Mouse (Mus musculus): ENCODE measurements around the gene Ppp1r12b. TPM values are rescaled to one million over a fixed set of nuclear protein-coding genes. Genes with fewer than 3 reads are reported as not detected.

Gene Ppp1r12b
- total RNA-seq, 2 experiments from 2014 or later = 152 to 171 TPM

DNA sequence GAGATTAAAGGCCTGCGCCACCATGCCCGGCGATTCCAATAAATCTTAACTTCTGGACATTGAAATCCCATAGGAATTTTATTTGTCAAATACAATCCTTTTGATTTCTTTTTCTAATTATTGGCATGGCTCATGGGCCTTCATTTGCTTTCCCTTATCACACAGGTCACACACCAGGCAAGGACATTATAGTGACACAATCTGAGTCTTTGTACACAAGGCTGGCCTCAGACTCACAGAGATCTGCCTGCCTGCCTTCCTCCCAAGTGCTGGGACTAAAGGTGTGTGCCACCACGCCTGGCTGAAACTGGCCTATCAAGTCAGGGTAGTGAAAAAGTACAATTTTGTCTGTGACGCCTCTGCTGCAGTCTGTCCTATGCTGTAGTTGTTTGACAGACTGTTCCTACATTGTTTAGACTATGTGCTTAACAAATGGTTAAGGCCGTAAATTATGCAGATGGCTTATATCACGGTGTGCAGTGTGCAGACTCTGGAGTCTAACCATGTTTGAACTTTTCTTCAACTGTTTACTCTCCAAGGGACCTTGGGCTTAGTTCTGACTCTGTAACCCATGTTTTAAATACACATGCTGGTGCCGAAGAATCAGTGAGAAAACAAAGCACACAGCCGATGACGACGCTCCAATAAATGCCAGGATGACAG lies 191.8 kb downstream of the Ppp1r12b start:
- no peak for DNase-seq (ENCODE audit: low spot score)

DNA sequence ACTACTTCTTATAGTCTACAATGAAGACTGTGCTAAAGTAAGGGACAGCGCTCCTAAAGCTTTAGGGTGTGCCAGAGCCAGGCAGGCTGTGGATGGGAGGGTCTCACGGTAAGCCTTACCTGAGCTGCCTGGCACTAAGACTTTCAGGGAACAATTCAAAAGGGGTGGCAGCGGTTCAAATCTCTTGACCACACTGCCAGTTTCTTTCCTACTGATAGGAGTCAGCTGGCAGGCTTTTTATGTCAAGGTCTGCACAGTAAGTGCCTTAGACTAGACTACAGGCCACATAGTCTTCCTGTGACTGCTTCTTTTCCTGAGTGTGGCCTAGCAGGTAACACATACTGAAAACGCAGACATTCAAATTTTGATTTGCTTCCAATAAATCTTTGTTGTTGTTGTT lies 192.5 kb downstream of the Ppp1r12b start:
- DNase-seq (ENCODE audit: low spot score) = no peak

DNA sequence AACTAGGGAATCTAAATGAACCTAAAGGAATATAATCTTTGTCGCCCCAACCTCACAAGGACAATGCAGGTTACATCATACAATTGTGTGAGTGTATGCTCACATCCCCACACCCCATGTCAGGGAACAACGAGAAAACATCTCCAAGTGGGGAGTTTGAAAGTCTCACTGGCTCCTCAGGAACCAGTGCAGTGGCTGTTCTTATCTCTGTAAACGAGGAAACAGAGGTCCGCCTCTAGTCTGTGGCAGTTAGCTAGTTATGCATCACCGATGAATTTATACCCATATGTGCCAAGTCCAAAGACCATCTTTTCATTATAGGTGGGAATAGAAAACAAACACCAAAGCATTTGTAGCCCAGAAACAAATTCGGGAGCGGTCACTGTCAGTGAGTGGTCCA lies 194.2 kb downstream of the Ppp1r12b start:
- DNase-seq (ENCODE audit: low spot score) = no peak

DNA sequence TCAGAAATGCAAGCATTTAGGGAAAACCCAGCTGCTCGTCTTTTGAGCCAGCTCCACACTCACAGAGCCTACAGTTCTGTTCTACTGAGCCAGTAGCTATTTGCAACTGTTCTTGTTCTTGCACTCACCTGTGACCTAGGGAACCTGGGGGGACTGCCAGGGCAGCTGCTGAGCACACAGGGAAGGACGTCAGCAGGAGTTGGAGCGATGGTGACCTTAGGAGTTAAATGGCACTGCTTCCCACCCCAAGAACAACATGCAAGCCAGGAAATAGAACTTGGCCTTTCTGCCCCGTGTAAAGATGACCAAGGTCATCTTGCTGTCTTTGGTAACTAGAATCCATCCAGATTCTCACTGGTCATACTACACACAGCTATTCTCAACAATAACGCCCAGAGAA lies 195.1 kb downstream of the Ppp1r12b start:
- no peak for DNase-seq (ENCODE audit: low spot score)

DNA sequence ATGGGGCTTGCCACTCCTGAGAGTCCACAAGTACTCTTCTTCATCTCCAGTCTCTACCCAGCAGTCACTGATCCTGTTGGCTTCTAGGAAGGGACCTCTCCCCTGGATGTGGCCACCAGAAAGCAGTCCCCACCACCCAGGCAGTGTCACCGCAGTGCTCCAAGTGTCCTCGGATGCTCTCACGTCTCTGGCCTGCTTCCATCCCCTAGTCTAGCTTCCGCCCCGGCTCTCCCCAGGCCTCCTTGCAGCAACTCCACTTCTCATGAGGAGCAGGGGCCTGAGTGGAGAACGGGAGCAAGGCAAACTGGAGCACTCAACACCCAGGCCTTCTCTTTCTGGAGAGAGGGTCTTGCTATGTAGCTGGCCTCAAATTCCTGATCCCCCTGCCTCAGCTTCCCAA lies 196.6 kb downstream of the Ppp1r12b start:
- peak; percentile 53 for DNase-seq (ENCODE audit: low spot score)

DNA sequence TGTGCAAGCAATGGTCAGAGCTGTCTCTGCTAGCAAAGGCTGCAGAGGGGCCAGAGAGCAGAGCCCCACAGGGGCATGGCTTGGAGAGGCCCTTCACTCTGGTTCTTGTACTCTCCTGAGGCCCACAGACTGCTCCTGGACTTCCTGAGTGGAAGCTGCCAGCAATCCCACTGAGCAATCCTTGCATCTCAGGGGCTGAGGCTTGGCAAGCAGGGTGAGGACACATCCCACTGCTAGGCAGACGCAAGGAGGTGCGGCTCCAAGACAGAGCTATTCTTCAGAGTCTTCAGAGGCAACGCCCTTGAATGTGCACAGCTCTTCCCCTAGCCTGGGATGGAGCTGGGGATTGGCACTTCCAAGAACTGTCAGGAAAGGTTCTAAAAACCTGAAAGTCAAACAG lies 198.5 kb downstream of the Ppp1r12b start:
- DNase-seq (ENCODE audit: low spot score) = no peak

DNA sequence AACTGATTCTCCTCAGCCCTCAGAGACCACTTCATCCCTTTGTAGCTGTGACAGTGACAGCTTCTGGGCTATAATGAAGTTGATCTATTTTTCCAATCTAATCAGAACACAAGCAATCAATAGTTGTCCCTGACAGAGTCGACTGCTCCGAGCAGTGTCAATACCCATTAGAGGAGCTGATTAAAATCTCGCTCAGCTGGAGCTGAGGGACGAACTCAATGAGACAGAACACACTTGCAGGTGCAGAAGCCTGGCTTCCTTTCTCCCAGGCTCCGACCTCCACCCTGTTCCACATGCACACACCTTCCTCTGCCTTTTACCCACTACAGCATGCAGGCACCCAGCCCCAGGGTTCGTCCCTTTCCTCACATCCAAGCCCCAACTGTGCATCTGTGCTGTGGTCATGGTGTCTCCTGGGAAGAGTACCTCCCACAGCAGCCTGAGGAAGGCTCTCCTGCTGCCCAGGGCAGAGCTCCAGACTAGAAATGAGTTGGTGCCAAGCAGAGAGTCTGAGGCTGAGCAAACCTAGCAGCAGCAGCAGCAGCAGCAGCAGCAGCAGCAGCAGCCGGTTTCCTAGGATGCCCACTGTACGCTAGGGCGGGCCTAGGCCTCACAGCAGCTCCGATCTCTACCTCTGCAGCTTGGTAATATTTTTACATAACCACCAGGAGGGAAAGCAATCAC lies 199.4 kb downstream of the Ppp1r12b start:
- no peak for DNase-seq (ENCODE audit: low spot score)

DNA sequence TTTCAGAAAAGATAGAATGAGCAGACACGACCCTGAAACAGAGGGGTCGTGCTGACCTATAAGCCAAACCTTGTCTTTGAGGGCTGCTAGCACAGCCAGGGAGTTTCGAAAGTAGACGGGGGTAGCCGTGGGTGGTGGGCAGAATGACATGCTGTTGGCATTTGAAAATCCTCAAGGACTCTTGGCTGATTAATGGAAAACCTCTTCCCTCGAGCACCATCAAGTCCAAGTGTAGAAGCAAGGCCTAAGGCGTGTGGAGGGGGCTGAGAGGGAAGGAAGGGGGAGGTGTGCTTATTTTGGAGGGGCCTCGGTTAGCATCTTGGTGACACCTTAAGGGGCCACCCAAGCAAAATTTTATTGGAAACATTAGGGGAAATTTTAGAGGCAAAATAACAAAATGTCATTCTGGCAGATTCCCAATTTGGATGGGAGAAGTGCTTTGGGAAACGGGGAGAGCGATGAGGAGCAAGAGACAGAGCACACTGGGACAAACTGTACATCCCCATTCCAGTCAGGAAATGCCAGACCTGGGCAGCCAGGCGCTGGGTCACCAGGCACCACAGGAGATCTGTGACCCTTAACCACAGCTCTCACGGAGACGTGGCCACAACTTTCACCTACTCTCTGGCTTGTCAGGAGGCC lies 200.1 kb downstream of the Ppp1r12b start:
- DNase-seq (ENCODE audit: low spot score) = no peak

DNA sequence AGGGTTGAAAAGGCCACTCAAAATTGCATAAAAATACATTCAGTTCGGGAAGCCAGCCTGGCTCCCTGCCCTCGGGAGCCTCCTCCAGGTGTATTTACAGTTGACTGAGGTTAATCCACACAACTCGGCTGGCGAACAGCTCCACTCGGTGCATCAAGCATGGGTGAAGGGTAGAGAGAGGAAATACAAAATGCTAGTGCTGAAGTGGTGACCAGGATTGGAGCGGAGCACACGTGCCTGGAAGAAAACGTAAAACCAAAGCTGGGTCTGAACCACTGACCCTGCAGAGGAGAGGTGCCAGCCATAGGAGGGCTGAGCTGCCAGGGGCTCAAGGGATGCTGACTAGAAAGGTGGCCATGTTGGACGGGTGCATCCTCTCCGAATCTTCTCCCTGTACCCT lies 200.9 kb downstream of the Ppp1r12b start:
- DNase-seq (ENCODE audit: low spot score) = no peak

DNA sequence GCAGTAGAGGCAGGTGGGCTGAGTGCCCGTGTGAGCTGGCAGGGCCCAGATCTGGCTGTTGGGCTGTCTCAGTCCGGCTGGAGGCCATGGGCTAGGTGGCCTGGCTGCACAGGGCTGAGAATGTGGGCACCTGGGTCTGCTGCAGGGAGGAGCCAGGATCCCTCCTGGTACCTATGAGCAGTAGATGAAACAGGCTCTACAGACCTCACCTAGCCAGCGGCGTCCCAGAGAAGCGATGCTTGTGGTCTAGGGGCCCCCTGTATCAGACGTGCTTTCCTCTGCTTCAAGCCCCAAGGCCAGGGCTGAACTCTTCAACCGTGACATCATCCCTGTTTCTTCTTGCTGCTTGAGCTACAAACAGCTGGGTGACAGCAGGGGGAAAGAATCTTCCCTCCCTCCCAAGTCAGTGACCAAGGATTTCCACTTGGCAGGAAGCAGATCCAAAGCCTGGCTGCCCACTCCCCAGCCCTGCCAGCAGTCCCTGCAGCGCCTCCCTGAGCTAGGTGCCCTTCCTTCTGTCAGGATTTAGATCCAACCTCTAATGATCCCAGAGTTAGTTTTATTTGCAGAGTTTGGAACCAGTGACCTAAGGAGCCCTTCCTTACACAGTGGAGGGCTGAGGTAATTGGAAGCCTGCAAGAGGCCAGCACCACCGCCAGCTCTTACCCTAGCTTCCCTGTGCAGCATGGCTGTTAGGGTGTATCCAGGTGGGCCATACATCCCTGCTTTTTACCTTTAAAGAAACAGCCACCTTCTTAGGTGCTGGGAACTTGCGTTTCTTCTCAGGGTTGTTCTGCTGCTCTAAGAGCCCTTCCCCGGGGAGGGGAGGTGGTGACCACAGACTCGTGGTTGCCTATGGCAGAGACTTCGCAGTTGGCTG lies 201.8 kb downstream of the Ppp1r12b start:
- DNase-seq (ENCODE audit: low spot score) = peak; percentile 84

DNA sequence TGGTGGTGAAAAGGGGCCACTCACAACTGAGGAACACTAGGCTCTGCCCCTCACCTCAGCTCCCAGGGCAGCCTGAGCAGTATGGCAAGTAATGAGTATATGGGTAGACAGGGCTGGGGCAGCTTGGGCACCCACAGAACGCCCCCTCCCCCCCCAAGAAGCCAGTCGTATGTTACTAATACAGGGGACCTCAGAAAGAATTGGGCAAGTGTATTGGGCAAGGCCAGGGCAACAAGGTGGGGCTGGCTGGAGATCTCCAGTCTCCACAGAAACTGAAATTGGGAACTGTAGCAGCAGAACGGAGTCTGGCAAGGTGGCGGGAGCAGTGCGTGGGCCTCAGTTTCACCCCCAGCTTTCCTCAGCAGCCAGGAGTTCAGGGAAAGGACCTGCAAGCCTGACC lies 203.3 kb downstream of the Ppp1r12b start:
- no peak for DNase-seq (ENCODE audit: low spot score)

DNA sequence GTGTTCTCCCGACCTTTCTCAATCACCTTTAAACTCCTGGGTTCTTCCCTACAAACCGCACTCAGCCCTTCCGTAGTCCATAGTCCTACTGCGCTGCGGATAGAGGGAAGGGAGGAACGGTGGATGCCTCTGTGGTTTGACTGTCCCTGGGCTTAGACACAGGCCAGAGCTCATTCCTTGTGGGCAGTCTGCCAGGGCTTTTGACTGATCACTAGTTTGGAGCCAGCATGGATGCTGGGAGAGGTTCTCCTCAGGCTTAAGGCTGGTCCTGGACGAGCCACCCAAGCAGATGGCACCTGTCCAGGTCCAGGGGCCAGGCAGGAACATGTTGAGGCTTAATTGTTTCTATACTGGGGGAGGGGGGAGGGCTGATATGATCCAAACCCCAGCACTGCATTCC lies 205.9 kb downstream of the Ppp1r12b start:
- peak; percentile 69 for DNase-seq (ENCODE audit: low spot score)

DNA sequence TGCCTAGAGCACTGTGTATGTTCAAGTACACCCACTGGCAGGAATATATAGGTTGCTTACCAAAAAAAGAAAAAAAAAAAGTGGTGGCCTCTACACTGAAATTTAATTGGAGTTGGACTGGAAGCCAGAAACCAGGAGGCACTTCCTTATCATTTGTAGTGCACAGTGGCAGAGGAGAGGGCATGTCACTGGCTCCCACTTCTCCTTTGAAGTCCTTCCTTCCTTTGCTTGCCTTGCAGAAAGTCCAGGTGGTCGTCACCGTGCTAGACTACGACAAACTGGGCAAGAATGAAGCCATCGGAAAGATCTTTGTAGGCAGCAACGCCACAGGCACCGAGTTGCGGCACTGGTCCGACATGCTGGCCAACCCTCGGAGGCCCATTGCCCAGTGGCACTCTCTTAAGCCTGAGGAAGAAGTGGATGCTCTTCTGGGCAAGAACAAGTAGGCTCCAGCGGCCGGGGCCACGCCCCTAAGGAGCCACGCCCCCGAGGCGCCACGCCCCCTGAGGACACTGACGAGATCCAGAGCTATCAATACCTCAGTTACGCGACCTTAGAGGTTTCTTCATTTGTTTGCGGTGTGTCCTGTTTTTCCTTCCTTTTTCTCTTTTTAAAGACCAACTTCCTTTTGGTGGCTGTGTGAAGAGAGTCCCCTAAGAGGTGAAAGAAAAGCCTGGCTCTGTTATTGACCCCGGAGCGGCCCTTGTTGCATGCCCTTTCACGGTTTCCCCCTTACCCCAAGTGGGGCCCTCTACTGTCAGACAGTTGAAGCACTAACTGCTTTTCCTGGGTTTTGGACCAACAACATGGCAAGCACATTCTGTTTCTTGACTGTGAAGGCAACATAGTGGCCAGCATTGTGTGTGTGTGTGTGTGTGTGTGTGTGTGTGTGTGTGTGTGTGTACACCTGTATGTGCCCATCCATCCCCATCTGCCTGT lies 208.2 kb downstream of the Ppp1r12b start:
- DNase-seq (ENCODE audit: low spot score) = peak; percentile 68

DNA sequence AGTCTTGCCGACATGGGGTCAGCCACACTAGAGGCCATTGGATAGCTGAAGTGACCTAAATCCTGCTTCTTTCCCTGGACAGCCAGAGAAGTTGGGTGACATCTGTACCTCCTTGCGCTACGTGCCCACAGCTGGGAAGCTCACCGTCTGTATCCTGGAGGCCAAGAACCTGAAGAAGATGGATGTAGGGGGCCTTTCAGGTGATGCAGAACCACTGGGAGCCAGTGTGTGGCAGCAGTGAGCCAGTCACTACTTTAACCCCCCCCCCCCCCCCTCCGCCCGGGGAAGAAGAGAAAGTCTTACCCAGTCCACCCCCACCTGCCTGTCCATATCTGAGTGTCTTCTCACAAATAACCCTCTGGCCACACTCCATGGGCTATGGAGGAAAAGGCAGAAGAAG lies 210.1 kb downstream of the Ppp1r12b start:
- no peak for DNase-seq (ENCODE audit: low spot score)

DNA sequence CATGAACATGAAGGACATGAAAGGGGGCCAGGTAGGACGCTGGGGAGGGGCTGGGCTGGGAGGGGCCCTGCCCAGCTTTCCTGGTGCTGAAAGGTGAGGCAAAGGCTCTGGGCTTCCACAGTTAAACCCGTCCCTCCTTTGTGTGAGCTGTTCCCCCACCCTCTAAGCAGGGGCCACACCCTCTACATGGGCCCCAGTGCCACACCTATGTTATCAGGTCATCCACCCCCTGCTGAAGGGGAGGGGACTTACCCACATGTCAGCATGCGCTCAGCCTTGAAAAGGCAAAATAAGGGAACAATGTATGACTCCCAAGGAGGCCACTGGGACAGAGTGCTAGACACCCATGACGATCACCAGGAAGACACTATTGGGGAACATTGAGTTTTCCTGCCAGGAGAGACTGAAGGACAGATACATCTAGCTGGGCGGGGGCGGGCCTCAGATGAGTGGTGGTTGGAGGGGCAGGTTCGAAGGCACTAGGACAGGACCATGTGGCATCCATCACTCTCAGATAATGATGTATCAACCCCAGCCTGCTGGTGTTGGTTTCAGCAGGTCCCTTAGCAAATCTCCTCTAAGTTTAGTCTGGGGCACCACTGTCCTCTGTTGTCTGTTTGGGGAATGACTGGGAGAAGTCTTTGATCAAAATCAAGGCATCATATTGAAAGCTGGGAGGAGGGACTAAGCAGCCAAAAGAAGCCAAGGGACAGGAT lies 213.6 kb downstream of the Ppp1r12b start:
- no peak for DNase-seq (ENCODE audit: low spot score)

DNA sequence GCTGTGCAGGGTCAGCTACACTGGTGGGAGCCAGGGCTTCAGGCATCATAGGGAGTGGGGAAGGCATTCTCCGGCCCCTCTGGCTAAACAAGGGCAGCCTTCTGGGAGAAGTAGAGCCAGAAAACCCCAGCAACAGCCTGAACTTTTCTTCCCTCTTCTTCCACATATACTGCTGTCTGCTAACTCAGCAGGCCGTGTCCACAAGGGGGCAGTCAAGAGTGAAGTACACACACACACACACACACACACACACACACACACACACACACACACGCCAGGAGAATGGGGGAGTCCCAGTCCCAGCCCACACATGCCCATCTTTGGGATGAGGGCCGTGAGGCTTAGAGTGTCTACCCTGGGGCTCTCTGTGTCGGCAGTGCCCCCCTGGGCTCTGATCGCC lies 214.3 kb downstream of the Ppp1r12b start:
- no peak for DNase-seq (ENCODE audit: low spot score)

DNA sequence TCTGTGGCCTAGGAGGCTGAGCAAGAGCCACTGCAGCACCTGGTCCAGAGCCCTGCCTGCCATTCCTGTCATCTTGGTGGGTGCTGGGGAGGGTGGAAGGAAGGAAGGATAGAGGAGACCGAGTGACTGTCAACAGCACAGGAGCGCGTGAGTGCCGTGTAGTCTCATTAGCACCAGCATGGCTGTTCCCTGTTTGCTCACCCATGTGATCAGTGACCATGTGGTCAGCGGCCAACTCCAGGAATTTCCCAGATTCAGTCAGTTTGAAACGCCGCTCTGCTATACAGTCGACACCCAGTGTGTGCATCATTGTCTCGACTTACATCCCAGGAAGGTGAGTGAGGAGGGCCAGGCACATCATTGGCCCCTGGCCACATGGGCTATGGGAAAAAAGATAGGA lies 218.3 kb downstream of the Ppp1r12b start:
- no peak for DNase-seq (ENCODE audit: low spot score)

DNA sequence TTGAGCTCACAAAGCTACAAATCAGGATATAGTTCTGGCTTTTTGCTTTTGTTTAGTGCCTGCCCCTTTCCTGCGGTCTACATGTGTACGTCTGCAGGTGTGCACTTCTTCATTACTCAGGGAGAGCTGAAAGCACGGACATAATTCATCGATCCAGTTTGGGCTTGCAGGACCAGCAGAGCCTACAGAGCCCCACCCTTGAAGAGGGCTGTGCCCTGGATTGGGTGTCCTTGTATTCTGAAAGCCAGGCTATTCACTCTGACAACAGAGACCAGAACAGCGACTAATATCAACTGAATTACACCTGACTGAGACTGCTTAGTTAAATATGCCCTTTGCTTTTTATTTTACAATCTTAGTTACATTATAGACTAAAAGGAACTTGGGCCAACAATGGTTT lies 222.1 kb downstream of the Ppp1r12b start:
- no peak for DNase-seq (ENCODE audit: low spot score)

DNA sequence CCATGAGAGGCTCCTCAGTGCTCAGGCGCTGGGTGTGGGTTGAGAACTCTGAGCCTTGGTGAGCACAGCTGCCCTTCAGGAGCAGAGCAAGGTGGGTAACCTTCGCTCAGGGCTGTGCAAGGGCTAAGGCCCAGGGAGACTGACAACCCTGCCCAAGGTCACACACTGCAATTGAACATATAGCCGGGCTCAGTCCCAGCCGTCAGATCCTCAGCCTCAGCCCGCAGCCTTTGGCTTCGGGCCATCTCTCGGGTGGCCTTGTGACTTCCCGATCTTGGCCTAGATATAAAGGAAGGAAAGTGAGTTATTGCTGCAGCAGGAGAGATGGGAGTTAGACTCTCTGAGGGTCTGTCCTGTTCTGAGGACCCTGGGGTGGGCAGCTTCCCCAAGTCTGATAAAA lies 228.5 kb downstream of the Ppp1r12b start:
- DNase-seq (ENCODE audit: low spot score) = no peak

DNA sequence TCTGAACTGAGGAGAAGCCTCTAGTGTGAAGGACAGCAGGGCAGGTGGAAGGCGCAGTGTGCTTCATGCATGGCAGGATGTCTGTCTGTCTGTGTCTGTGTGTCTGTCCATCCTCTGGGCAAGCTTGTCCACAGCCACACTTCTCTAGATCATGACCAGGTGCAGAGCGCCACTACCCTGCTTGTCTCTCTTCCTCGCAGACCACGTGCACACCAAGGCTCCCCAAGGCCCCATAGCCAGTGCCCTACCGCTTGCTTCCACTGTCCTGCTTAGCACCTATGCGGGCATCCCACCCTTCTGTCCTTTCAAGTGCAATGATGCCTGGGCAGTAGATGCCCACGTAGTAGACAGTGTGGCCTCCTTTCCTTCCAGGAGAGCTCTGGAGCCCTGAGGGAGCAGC lies 229.3 kb downstream of the Ppp1r12b start:
- DNase-seq (ENCODE audit: low spot score) = no peak
